Mouse (Mus musculus): ENCODE results near the gene Acvr1.

The Acvr1 gene

DNA sequence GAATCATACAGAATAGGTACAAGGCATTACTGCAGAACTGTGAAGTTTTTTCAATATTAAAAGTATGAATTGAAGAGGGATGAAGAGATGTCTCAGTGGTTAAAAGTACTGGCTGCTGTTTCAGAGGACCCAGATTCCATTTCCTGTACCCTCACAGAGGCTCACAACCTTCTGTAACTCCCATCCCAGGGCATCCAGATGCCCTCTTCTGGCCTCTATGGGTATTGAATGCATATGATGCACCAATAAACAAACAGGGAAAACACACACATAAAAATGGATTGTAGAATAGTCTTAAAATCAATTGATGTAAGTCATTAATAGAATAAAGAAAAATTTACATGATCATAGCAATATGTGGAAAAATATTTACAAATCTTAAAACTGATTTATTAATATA is 151.9 kb downstream of the Acvr1 start:
- no peak for DNase-seq (ENCODE audit: low spot score in 2 of 2)

GRCm38 (mm10) chr2:58408926-58409634 is 157.9 kb downstream of the Acvr1 start:
- no peak for DNase-seq (ENCODE audit: low spot score in 2 of 2)

- no peak for DNase-seq (ENCODE audit: low spot score in 2 of 2)
These were observed 163.5 kb downstream of the Acvr1 start for GRCm38 (mm10) chr2:58403481-58403880.

DNA sequence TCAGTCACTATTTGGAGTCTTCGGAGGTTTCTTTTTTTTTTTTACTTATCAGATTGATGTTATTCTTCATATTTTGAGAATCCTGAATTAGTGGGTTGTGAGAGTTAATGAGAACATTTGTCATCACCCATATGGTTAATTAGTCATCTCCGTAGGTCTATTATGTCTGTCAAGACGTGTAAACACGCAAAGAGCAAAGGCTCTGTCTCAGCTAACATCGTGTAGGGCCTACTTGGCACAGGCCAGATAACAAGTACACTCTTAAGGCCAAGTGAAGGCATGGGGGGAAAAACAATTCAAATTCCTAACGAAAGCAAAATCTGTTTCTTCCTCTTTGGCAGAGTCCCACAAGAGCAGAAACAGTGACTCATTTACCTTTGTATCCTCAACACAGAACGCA is 178.4 kb downstream of the Acvr1 start:
- no peak for DNase-seq (ENCODE audit: low spot score in 2 of 2)

DNA sequence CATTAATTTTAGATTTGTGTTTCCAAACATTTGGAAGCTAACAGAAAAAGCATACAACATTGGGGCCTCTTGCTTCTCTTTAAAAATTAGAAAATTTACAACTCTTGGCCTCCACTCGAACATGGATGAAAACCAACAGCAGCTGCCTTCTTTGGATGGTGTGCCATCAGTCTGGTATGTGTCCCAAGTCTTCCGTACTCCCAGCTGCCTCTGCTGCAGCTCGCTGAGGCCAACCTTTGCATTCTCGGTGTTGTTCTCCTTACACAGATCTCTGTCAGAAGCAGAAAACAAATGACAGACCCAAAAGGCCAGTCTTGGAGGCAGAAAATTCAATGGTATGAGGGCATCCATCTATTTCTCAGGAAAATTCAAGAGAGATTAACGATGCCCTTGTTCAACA is 186.9 kb downstream of the Acvr1 start:
- no peak for DNase-seq (ENCODE audit: low spot score in 2 of 2)

- no peak for DNase-seq (ENCODE audit: low spot score in 2 of 2)
These were observed 187.5 kb downstream of the Acvr1 start for GRCm38 (mm10) chr2:58379475-58379874.

DNA sequence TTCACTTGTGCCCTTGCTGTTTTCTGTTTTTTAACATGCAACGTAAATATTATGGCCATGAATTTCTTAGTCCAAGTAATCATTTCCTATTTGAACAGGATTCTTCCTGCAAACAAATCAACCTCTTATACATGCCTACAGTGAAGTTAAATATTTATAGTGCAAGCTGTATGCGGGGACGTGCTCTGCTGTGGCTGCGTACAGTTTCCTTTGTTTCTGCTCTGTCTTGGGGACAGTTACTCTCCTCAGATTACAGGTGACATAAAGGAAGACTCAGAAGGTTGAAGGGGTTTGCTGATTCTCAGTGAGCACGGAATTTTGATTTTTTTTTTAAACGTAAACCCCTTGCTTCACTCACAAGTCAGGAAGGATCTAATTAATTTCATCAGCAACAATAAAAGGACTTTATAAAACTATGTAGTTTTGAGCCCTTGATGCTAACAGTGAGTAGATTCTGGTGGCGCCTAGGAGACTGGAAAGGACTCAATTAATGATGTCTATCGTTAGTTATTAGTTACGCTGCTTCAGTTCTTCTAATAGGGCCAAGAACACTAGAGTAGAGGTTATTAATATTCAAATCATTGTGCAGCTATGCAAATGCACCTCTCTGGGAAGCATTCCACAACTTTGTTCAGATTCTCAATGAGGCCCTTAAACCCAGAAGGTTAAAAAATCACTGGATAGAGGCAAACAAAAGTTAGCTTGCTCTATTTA is 189.4 kb downstream of the Acvr1 start:
- no peak for DNase-seq (ENCODE audit: low spot score in 2 of 2)

GRCm38 (mm10) chr2:58366196-58366595 is 200.8 kb downstream of the Acvr1 start:
- no peak for DNase-seq (ENCODE audit: low spot score in 2 of 2)

- no peak for DNase-seq (ENCODE audit: low spot score in 2 of 2)
These were observed 205.5 kb downstream of the Acvr1 start for GRCm38 (mm10) chr2:58361361-58362046.

- DNase-seq (ENCODE audit: low spot score in 2 of 2) = no peak
These were observed 208.9 kb downstream of the Acvr1 start for GRCm38 (mm10) chr2:58358132-58358460.

DNA sequence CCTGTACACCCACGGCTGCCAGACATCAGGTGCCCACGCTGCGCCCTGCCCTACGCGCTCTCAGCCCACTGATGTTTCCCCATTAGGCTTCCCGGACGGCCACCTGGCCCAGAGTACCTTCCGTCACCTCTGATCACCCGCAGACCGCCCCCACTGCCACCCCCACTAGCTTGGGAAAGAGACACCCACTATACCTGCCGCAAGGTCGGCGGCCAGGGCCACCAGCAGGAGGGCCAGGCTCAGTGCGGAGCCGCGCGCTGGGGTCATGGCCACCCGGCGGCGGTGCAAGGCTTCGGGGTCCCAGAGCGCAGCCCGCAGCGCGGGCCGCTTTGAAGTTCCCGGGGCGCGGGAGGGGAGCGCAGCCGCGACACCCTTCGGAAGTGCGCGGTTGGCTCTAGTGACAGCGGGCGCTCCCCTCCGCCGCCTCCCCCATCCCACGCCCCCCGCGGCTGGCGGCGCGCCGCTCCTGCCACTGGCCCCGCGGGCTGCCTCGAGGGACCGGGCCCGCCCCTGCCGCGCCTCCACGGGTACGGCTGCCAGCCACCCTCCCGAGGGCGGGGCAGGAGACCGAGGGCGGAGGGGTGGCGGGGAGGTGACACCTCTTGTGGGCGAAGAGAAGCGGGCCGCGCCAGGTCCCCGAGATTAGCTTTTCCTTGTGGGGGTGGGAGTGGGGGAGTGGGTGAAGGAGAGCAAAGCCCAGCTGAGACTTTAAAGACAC is 209.4 kb downstream of the Acvr1 start, which contains the start of gene Acvr1c:
Gene Acvr1c (minus strand): TSS at position 482 of the 718 bp plus-strand sequence.
- DNase-seq (ENCODE audit: low spot score in 2 of 2) = peak; percentile 17 to 22

GRCm38 (mm10) chr2:58357068-58357413 is 209.9 kb downstream of the Acvr1 start:
- peak in 1 of 2 experiments; percentile 7 for DNase-seq (ENCODE audit: low spot score in 2 of 2)

DNA sequence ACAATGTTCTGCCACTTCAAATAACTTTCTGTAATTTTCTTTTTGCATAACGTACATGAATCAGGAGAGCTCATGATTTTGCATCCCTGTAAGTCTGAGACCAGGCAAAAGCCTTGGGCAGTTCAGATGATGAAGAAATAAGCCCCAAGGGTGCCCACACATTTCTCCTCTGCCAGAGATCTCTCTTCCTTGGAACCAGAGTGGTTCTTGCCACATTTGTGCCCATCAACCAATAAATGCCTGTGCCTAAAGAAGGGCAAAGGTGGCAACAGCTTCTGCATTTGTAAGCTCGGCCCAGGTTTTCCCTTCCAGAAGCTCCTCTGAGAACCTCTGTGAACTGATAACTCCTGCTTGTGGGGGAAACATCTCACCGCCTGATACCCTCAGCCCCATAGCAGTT is 212.6 kb downstream of the Acvr1 start:
- DNase-seq (ENCODE audit: low spot score in 2 of 2) = no peak

DNA sequence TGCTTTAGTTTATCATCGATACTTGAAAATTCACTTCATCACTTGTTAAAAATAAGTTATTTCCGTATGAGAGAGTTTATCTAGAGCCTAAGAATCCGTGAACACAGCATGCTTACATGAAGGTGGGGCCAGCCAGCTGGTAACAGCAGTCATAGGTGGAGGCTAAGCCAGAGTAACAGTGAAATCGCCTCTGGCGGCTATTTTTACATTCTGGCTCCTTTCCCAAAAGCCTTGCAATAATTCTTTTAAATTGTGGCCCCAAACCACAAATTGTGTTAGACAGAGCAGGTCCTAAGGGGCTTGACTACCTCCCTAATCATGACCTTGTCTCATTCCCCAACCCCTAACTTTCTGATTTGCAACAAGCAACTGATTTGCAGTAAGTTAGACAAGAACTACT is 214.1 kb downstream of the Acvr1 start:
- DNase-seq (ENCODE audit: low spot score in 2 of 2) = no peak

DNA sequence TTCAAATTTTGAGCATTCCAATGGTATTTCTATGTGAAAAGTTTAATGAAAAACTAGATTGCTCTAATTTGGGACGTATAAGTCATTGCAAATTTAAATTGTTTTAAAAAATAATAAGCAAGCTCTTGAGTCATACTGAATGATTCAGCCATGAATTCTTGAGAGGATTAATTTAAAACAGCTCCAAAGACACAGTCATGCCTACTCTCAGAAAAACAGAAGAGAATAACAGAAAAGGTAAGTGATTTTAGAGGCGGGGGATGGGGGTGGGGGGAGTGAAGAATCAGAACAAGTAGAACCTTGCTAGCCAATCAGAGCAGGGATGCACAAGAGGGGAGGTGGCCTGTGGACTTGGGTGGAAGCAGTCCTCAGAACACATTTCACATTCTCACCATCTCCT is 216.3 kb downstream of the Acvr1 start:
- no peak for DNase-seq (ENCODE audit: low spot score in 2 of 2)

Data from frontal cortex, postnatal 25 days (tissue).